Mouse (Mus musculus): ENCODE data around the gene Nptn.

Gene Nptn

GRCm38 (mm10) chr9:58656396-58656795 is 74.4 kb downstream of the Nptn start:
- no peak for DNase-seq (ENCODE audit: low read depth, low spot score)

- no peak for DNase-seq (ENCODE audit: low read depth, low spot score)
These were observed 74.8 kb downstream of the Nptn start for GRCm38 (mm10) chr9:58656824-58657223.

- DNase-seq (ENCODE audit: low read depth, low spot score), result no peak
These were observed 75.9 kb downstream of the Nptn start for GRCm38 (mm10) chr9:58657735-58658512.

GRCm38 (mm10) chr9:58658596-58659309 is 76.7 kb downstream of the Nptn start:
- no peak for DNase-seq (ENCODE audit: low read depth, low spot score)

- DNase-seq (ENCODE audit: low read depth, low spot score), result no peak
These were observed 77.3 kb downstream of the Nptn start for GRCm38 (mm10) chr9:58659331-58659730.

GRCm38 (mm10) chr9:58659989-58660388 is 77.9 kb downstream of the Nptn start:
- no peak for DNase-seq (ENCODE audit: low read depth, low spot score)

- DNase-seq (ENCODE audit: low read depth, low spot score), result no peak
These were observed 78.6 kb downstream of the Nptn start for GRCm38 (mm10) chr9:58660673-58661072.

- DNase-seq (ENCODE audit: low read depth, low spot score), result no peak
These were observed 80.0 kb downstream of the Nptn start for GRCm38 (mm10) chr9:58662007-58662406.

GRCm38 (mm10) chr9:58662791-58663190 is 80.8 kb downstream of the Nptn start:
- DNase-seq (ENCODE audit: low read depth, low spot score), result no peak

GRCm38 (mm10) chr9:58665492-58665891 is 83.5 kb downstream of the Nptn start:
- no peak for DNase-seq (ENCODE audit: low read depth, low spot score)

- no peak for DNase-seq (ENCODE audit: low read depth, low spot score)
These were observed 84.2 kb downstream of the Nptn start for GRCm38 (mm10) chr9:58666191-58666590.

GRCm38 (mm10) chr9:58667244-58667643 is 85.2 kb downstream of the Nptn start:
- no peak for DNase-seq (ENCODE audit: low read depth, low spot score)

- DNase-seq (ENCODE audit: low read depth, low spot score), result no peak
These were observed 86.1 kb downstream of the Nptn start for GRCm38 (mm10) chr9:58668171-58668570.

GRCm38 (mm10) chr9:58669071-58669470 is 87.0 kb downstream of the Nptn start:
- no peak for DNase-seq (ENCODE audit: low read depth, low spot score)

GRCm38 (mm10) chr9:58669819-58670218 is 87.8 kb downstream of the Nptn start:
- no peak for DNase-seq (ENCODE audit: low read depth, low spot score)

- DNase-seq (ENCODE audit: low read depth, low spot score), result no peak
These were observed 90.4 kb downstream of the Nptn start for GRCm38 (mm10) chr9:58672474-58672873.

- DNase-seq (ENCODE audit: low read depth, low spot score), result no peak
These were observed 92.7 kb downstream of the Nptn start for GRCm38 (mm10) chr9:58674736-58675135.

- no peak for DNase-seq (ENCODE audit: low read depth, low spot score)
These were observed 93.3 kb downstream of the Nptn start for GRCm38 (mm10) chr9:58675371-58675770.

- DNase-seq (ENCODE audit: low read depth, low spot score), result no peak
These were observed 99.4 kb downstream of the Nptn start for GRCm38 (mm10) chr9:58681411-58681810.

- no peak for DNase-seq (ENCODE audit: low read depth, low spot score)
These were observed 100.1 kb downstream of the Nptn start for GRCm38 (mm10) chr9:58682106-58682505.

GRCm38 (mm10) chr9:58683372-58683771 is 101.3 kb downstream of the Nptn start:
- DNase-seq (ENCODE audit: low read depth, low spot score), result no peak

GRCm38 (mm10) chr9:58685290-58685689 is 103.2 kb downstream of the Nptn start:
- DNase-seq (ENCODE audit: low read depth, low spot score), result no peak

- DNase-seq (ENCODE audit: low read depth, low spot score), result no peak
These were observed 106.0 kb downstream of the Nptn start for GRCm38 (mm10) chr9:58688076-58688475.

All from retina, postnatal 7 days (tissue).